Mouse (Mus musculus) spleen, adult 2 months (tissue): ENCODE results near the gene S100pbp.

Experiments used
- CTCF ChIP-seq: fragments of 200-500 bp; IDR thresholded peaks from 2 replicates; pipeline ENCODE4 v1.5.1; 2011; ENCODE audit warnings: mild to moderate bottlenecking, inconsistent platforms; ENCODE audit not compliant: insufficient read depth, insufficient read length, insufficient replicate concordance; ENCODE audit errors: extremely low read depth
- POLR2A ChIP-seq: fragments of 200-500 bp; IDR thresholded peaks from 2 replicates; pipeline ENCODE4 v1.6.1; 2011; ENCODE audit warnings: low read depth, low read length, inconsistent platforms

- TF ChIP-seq POLR2A, result no peak
- no peak for TF ChIP-seq CTCF
Observed at GRCm38 (mm10) chr4:129219198-129219597, 29.7 kb upstream of the S100pbp start.
